Mouse (Mus musculus) C2C12 (cell line): ENCODE results near the gene Sgcd. TPM values are rescaled to one million over a fixed set of nuclear protein-coding genes. Genes with fewer than 3 reads are reported as not detected.

Experiments used
- H3K27me3 ChIP-seq: one replicate; pipeline ENCODE4 v1.6.1; 2011; ENCODE audit not compliant: control insufficient read depth, insufficient read depth, insufficient read length
- H3K36me3 ChIP-seq: one replicate; pipeline ENCODE4 v1.6.1; 2011; ENCODE audit not compliant: control insufficient read depth, insufficient read depth
- H3K4me3 ChIP-seq: one replicate; pipeline ENCODE4 v1.5.1; 2011; ENCODE audit warnings: mild to moderate bottlenecking, control low read depth; ENCODE audit not compliant: poor library complexity, insufficient read depth, severe bottlenecking
- H3K79me2 ChIP-seq: one replicate; pipeline ENCODE4 v1.6.1; 2011; ENCODE audit not compliant: control insufficient read depth, insufficient read depth
- H3K79me3 ChIP-seq: one replicate; pipeline ENCODE4 v1.6.1; 2011; ENCODE audit warnings: low read depth, control low read depth
- H3ac ChIP-seq: one replicate; pipeline ENCODE3; 2011; ENCODE audit warnings: low read depth; ENCODE audit not compliant: control insufficient read depth, insufficient read length
- CEBPB ChIP-seq: IDR thresholded peaks from one replicate; pipeline ENCODE4 v1.6.1; 2011; ENCODE audit warnings: low read depth, mild to moderate bottlenecking, control low read depth, moderate library complexity
- CTCF ChIP-seq: IDR thresholded peaks from one replicate; pipeline ENCODE4 v1.5.1; 2011; ENCODE audit not compliant: control insufficient read depth, insufficient read depth, insufficient read length
- FOSL1 ChIP-seq: IDR thresholded peaks from one replicate; pipeline ENCODE4 v1.8.0; 2011; ENCODE audit warnings: mild to moderate bottlenecking, low read length; ENCODE audit not compliant: poor library complexity, insufficient read depth, severe bottlenecking
- MAX ChIP-seq: IDR thresholded peaks from one replicate; pipeline ENCODE4 v1.6.1; 2011; ENCODE audit warnings: mild to moderate bottlenecking, control low read depth
- MYOD1 ChIP-seq: IDR thresholded peaks from one replicate; pipeline ENCODE4 v1.6.1; 2011; ENCODE audit warnings: low read depth; ENCODE audit not compliant: control insufficient read depth, insufficient read length
- MYOG ChIP-seq: IDR thresholded peaks from one replicate; pipeline ENCODE4 v1.6.1; 2011; ENCODE audit not compliant: control insufficient read depth, insufficient read length; ENCODE audit errors: extremely low read depth
- USF1 ChIP-seq: IDR thresholded peaks from one replicate; pipeline ENCODE4 v1.6.1; 2011; ENCODE audit warnings: low read depth, mild to moderate bottlenecking, control low read depth, moderate library complexity
- polyA plus RNA-seq: library from polyadenylated mRNA; unstranded; fragments of >200 nt; fragmentation: generic; extraction: Trizol; gene quantifications from one replicate; pipeline ENCODE4 v1.2.1, GENCODE M21; 2012; ENCODE audit warnings: missing spikeins

Sgcd gene
- polyA plus RNA-seq, 1 experiment, result 3.5 TPM

DNA sequence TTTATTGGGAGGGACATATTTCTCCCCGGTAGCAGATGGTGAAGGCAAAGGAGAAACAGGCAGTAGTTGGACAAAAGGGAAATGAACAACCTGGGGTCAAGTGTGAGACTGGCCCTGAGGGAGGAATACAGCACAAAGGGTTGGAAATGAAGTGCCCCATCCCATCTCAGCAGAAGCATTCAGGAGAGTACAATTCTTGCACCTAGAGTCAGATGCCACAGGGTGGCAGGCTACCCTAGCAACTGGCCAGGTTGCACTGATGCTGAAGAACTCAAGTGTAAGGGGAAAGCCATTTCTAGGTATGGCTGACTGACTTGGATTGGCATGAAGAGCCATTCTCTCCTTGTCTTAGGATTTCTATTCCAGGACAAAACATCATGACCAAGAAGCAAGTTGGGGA is 1124.0 kb downstream of the Sgcd start:
- no peaks in the 10 kb centered on the region for H3K79me3 ChIP-seq
- no peak overlapping the region for H3K4me3 ChIP-seq
- no peaks in the 10 kb centered on the region for H3K79me2 ChIP-seq
- TF ChIP-seq CTCF, result peak; percentile 5
- TF ChIP-seq MYOG, result no peak
- TF ChIP-seq MAX, result no peak
- no peak for TF ChIP-seq MYOD1
- no peaks in the 10 kb centered on the region for H3K36me3 ChIP-seq
- H3K27me3 ChIP-seq, result no peaks in the 10 kb centered on the region
- H3ac ChIP-seq, result no peak overlapping the region

- H3K27me3 ChIP-seq, result no peaks in the 10 kb centered on the region
- no peaks in the 10 kb centered on the region for H3K79me3 ChIP-seq
- H3K36me3 ChIP-seq, result no peaks in the 10 kb centered on the region
- H3ac ChIP-seq, result no peak overlapping the region
- no peaks in the 10 kb centered on the region for H3K79me2 ChIP-seq
- no peak for TF ChIP-seq MYOG
- no peak overlapping the region for H3K4me3 ChIP-seq
Measured at GRCm38 (mm10) chr11:46848221-46848971, 1140.4 kb downstream of the Sgcd start.

DNA sequence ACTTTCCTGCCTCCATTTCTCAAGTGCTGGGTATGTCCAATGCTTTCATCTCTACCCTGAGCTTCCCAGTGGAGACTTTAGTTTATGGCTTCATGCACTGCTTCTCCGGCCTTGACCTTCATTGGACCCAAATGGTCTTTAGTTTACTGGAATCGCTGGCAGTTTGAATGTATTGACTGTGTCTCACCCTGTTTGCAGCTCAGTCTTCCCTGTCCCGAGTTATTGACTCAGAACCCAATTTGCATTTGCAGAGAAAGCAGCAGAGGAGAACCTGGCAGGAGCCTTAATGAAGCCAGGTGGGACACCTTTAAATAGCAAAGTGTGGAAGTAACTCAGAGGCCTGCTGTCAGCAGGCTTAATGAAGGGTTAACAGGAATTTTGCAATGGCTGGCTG is 1140.9 kb downstream of the Sgcd start:
- no peak for TF ChIP-seq USF1
- TF ChIP-seq CTCF, result no peak
- no peak for TF ChIP-seq MAX
- no peak for TF ChIP-seq CEBPB
- no peak for TF ChIP-seq FOSL1
- no peak for TF ChIP-seq MYOD1
- TF ChIP-seq MYOG, result no peak
- Histone ChIP-seq H3K27me3 (no peaks in the 10 kb centered on the region), H3K4me3 (no peak overlapping the region), H3K36me3 (no peaks in the 10 kb centered on the region), H3K79me3 (no peaks in the 10 kb centered on the region), H3ac (no peak overlapping the region), H3K79me2 (no peaks in the 10 kb centered on the region)

GRCm38 (mm10) chr11:46846661-46847060 is 1142.1 kb downstream of the Sgcd start:
- Histone ChIP-seq H3K27me3 (no peaks in the 10 kb centered on the region), H3K79me3 (no peaks in the 10 kb centered on the region), H3K79me2 (no peaks in the 10 kb centered on the region), H3K36me3 (no peaks in the 10 kb centered on the region), H3K4me3 (no peak overlapping the region), H3ac (no peak overlapping the region)
- no peak for TF ChIP-seq CTCF
- TF ChIP-seq CEBPB, result no peak
- TF ChIP-seq USF1, result no peak
- TF ChIP-seq MYOD1, result no peak
- no peak for TF ChIP-seq MYOG
- no peak for TF ChIP-seq FOSL1
- no peak for TF ChIP-seq MAX
